Mouse (Mus musculus): ENCODE measurements around the gene Jpt2.

- TF ChIP-seq CTCF (IDR thresholded peaks at IDR 0.05; ENCODE audit: low read depth, low read length) (no peak), POLR2A (IDR thresholded peaks at IDR 0.05; ENCODE audit: extremely low read depth, insufficient read depth, low read length) (no peak)
Measured at GRCm38 (mm10) chr17:25007480-25007879, 47.0 kb upstream of the Jpt2 start.
